Mouse (Mus musculus) MEL (cell line): ENCODE measurements at regions not wholly inside any gene's neighbourhood (a gene's known extent, or its start where the extent isn't known, plus 50 kb on each side); places are given as distances from the start of the nearest gene placed in this dataset.

Source experiments
- CHD2 ChIP-seq: IDR thresholded peaks from 2 replicates; pipeline ENCODE4 v1.6.1; 2011; ENCODE audit warnings: low read length, improper control_type of control experiment
- CTCF ChIP-seq, 3 experiments: IDR thresholded peaks in 2 of 3; conservative IDR thresholded peaks in 1 of 3; 2 replicates each; pipeline ENCODE4 v1.5.1; 2011 to 2012; ENCODE audit warnings: low read length in 3 of 3, low read depth in 2 of 3, mild to moderate bottlenecking in 2 of 3, improper control_type of control experiment in 1 of 3, inconsistent platforms in 1 of 3, mixed read lengths in 1 of 3, moderate library complexity in 1 of 3; ENCODE audit not compliant: control insufficient read depth in 1 of 3, insufficient read depth in 1 of 3, poor library complexity in 1 of 3, severe bottlenecking in 1 of 3
- EP300 ChIP-seq, 2 experiments: IDR thresholded peaks; 2 replicates each; pipeline ENCODE4 v1.6.1; 2011; ENCODE audit warnings: improper control_type of control experiment in 2 of 2, low read length in 2 of 2, low read depth in 1 of 2, mild to moderate bottlenecking in 1 of 2
- GATA1 ChIP-seq: IDR thresholded peaks from 2 replicates; pipeline ENCODE4 v1.6.1; 2011; ENCODE audit warnings: low read depth, low read length, improper control_type of control experiment
- MYC ChIP-seq: IDR thresholded peaks from 2 replicates; pipeline ENCODE4 v1.6.1; 2011; ENCODE audit warnings: low read depth, mild to moderate bottlenecking, low read length, improper control_type of control experiment, moderate library complexity
- POLR2A ChIP-seq, 2 experiments: IDR thresholded peaks; 2 replicates each; pipeline ENCODE4 v1.6.1; 2011 to 2012; ENCODE audit warnings: low read length in 2 of 2, mild to moderate bottlenecking in 2 of 2, control low read depth in 1 of 2, improper control_type of control experiment in 1 of 2, low read depth in 1 of 2, moderate library complexity in 1 of 2; ENCODE audit not compliant: control insufficient read depth in 1 of 2, insufficient read depth in 1 of 2, poor library complexity in 1 of 2
- POLR2AphosphoS2 ChIP-seq: IDR thresholded peaks from 2 replicates; pipeline ENCODE4 v1.6.1; 2011; ENCODE audit warnings: low read length, improper control_type of control experiment
- RAD21 ChIP-seq: IDR thresholded peaks from 2 replicates; pipeline ENCODE4 v1.6.1; 2011; ENCODE audit warnings: mild to moderate bottlenecking, low read depth, low read length, improper control_type of control experiment
- SMC3 ChIP-seq: IDR thresholded peaks from 2 replicates; pipeline ENCODE4 v1.6.1; 2011; ENCODE audit warnings: low read depth, low read length, improper control_type of control experiment
- TBP ChIP-seq: IDR thresholded peaks from 2 replicates; pipeline ENCODE4 v1.8.0; 2011; ENCODE audit warnings: low read depth, low read length, improper control_type of control experiment
- UBTF ChIP-seq: IDR thresholded peaks from 2 replicates; pipeline ENCODE4 v1.6.1; 2012; ENCODE audit warnings: low read depth, mild to moderate bottlenecking, inconsistent platforms, low read length, improper control_type of control experiment, moderate library complexity, borderline replicate concordance; ENCODE audit not compliant: insufficient read depth
- USF1 ChIP-seq: IDR thresholded peaks from 2 replicates; pipeline ENCODE4 v1.6.1; 2014; ENCODE audit warnings: low read depth, mild to moderate bottlenecking, inconsistent platforms, low read length, improper control_type of control experiment, moderate library complexity

DNA sequence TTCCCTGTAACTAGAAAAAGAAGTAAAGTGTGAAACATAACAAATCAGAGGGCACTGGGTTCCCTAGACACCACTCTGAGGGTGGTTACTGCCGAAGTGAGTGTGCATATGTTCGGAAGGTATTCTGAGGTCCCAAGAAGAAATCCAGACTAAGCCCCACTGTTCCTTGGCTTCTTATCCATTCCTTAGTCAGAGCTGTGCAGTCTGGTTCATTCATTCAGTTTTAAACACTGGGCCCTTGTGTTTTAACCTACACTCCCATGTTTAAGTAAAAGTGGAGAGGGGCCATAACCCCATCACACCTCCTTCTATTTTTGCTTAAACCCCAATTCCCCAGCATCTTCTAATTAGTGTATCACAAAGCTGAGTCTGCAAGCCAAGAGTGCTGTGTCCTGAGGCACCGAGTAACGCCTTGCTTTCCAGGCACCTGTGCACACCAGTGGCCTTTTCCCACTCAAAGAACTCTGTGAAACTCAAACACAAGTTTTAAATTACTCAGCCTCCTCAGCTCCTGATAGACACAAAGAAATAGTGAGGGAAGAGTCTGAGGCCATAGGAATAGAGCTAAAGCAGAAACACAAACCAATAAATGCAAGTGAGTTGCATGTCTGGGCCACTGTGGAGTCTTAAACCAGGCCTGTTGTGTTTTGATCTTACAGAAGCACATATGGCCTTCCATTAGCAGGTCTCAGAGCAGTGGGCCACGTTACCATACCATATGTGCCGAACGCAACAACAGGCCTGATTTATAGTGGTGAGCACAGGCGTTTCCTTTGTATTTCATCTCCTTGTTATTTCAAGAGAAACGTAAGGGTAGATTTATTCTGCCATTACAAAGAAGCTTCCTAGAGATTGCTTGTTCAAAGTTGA is 119.8 kb downstream of the Psat1 start:
- TF ChIP-seq CHD2 (no peak), POLR2AphosphoS2 (no peak), RAD21 (no peak), GATA1 (no peak), POLR2A (IDR thresholded peaks at IDR 0.05; ENCODE audit: control insufficient read depth in 1 of 2, insufficient read depth in 1 of 2, low read depth in 1 of 2, low read length in 2 of 2, poor library complexity in 1 of 2) (no peak), MYC (no peak), CTCF (IDR thresholded peaks at IDR 0.05 in 2 of 3, conservative IDR thresholded peaks at IDR 0.05 in 1 of 3; ENCODE audit: control insufficient read depth in 1 of 3, insufficient read depth in 1 of 3, low read depth in 2 of 3, low read length in 3 of 3, poor library complexity in 1 of 3, severe bottlenecking in 1 of 3) (no peak), SMC3 (no peak), UBTF (no peak), TBP (no peak), EP300 (IDR thresholded peaks at IDR 0.05; ENCODE audit: low read depth in 1 of 2, low read length in 2 of 2) (no peak), USF1 (no peak)
